36 mouse cellular contexts compared by ENCODE assay signal in genomic region chr1:19103316-19103715, GRCm38 (mm10). TPM values are rescaled to one million over a fixed set of nuclear protein-coding genes. Genes with fewer than 3 reads are reported as not detected.
DNase-seq lines count a peak whose midpoint lies in the region; ATAC-seq and TF ChIP-seq lines count a peak whose summit lies in the region.
"Had no signal": no experiment of that assay in that cellular context is flagged by ENCODE, and none has a peak within 500 bp of the region (broad histone marks: within the 10 kb centered on the region; RNA-seq: fewer than 3 reads in every experiment).

No protein-coding gene starts in this region.

- H3K4me3 ChIP-seq in midbrain, embryonic 10.5 days: peak overlapping the region; percentile 46
- peak overlapping the region; percentile 39 for H3K4me3 ChIP-seq in midbrain, embryonic 15.5 days
- H3K4me3 ChIP-seq in lung, adult 2 months (replicated peaks; ENCODE audit: extremely low read depth, low read depth, low read length): no peak overlapping the region
- H3K4me3 ChIP-seq: embryonic facial prominence, embryonic 12.5 days; heart, embryonic 10.5 days; heart, embryonic 15.5 days; hindbrain, embryonic 12.5 days; intestine, embryonic 15.5 days; limb, embryonic 15.5 days; liver, embryonic 13.5 days; neural tube, embryonic 12.5 days had no signal

- peak overlapping the region; percentile 65; the same call in 1 of the 2 replicates for H3K27ac ChIP-seq in midbrain, embryonic 10.5 days (replicated peaks)
- peak overlapping the region; percentile 85 for H3K27ac ChIP-seq in midbrain, embryonic 15.5 days
- H3K27ac ChIP-seq: embryonic facial prominence, embryonic 12.5 days; heart, embryonic 10.5 days; heart, embryonic 15.5 days; hindbrain, embryonic 12.5 days; hindbrain, postnatal 0 days; intestine, embryonic 15.5 days; kidney, postnatal 0 days; limb, embryonic 15.5 days; liver, embryonic 13.5 days; macrophage; neural tube, embryonic 12.5 days had no signal

- H3K36me3 ChIP-seq in midbrain, embryonic 10.5 days: no peaks in the 10 kb centered on the region
- H3K36me3 ChIP-seq in midbrain, embryonic 15.5 days (replicated peaks): no peaks in the 10 kb centered on the region
- H3K36me3 ChIP-seq: embryonic facial prominence, embryonic 12.5 days; heart, embryonic 10.5 days; heart, embryonic 15.5 days; hindbrain, embryonic 12.5 days; intestine, embryonic 15.5 days; limb, embryonic 15.5 days; liver, embryonic 13.5 days; neural tube, embryonic 12.5 days had no signal

- no peaks in the 10 kb centered on the region for H3K9me3 ChIP-seq in midbrain, embryonic 10.5 days (replicated peaks)
- no peaks in the 10 kb centered on the region for H3K9me3 ChIP-seq in midbrain, embryonic 15.5 days
- H3K9me3 ChIP-seq: embryonic facial prominence, embryonic 12.5 days; heart, embryonic 10.5 days; heart, embryonic 15.5 days; hindbrain, embryonic 12.5 days; intestine, embryonic 15.5 days; limb, embryonic 15.5 days; liver, embryonic 13.5 days; neural tube, embryonic 12.5 days had no signal

- under 1% methylated on average over 21 of the region's 21 CpGs for WGBS in midbrain, embryonic 10.5 days
- WGBS in midbrain, embryonic 15.5 days: under 1% methylated on average over 21 of the region's 21 CpGs
- WGBS in lung, adult 2 months: 1% methylated on average over 21 of the region's 21 CpGs

- H3K9ac ChIP-seq in midbrain, embryonic 15.5 days: peak overlapping the region; percentile 34
- H3K9ac ChIP-seq: embryonic facial prominence, embryonic 12.5 days; heart, embryonic 15.5 days; hindbrain, embryonic 12.5 days; intestine, embryonic 15.5 days; limb, embryonic 15.5 days; liver, embryonic 13.5 days; neural tube, embryonic 12.5 days had no signal

- H3K4me2 ChIP-seq in midbrain, embryonic 15.5 days: peak overlapping the region; percentile 38
- H3K4me2 ChIP-seq: embryonic facial prominence, embryonic 12.5 days; heart, embryonic 15.5 days; hindbrain, embryonic 12.5 days; intestine, embryonic 15.5 days; limb, embryonic 15.5 days; liver, embryonic 13.5 days; neural tube, embryonic 12.5 days had no signal

- no peak for TF ChIP-seq POLR2A in lung, adult 2 months (IDR thresholded peaks at IDR 0.05; ENCODE audit: borderline replicate concordance, extremely low read depth, low read depth, low read length)

- DNase-seq in retina, postnatal 1 day: peak; percentile 72
- no peak for DNase-seq in retina, embryonic 14.5 days (ENCODE audit: low spot score)
- peak; percentile 40 for DNase-seq in midbrain, embryonic 10.5 days (ENCODE audit: low spot score)
- DNase-seq in heart, adult 8-10 months (ENCODE audit: low spot score): no peak
- no peak for DNase-seq in lung, adult 2 months
- DNase-seq in layer of hippocampus, adult 18-20 months (ENCODE audit: low spot score in 2 of 2): no peak
- DNase-seq: adrenal gland, postnatal 25 days; cerebellum, adult 18-20 months; cerebellum, postnatal 14 days; gastrocnemius, postnatal 14 days; kidney, adult 2 months; kidney, postnatal 4 days; layer of hippocampus, postnatal 36 days; liver, embryonic 13.5 days; lung, adult 18-20 months; lung, postnatal 10 days; thymus, postnatal 4 days had no signal

- ATAC-seq in midbrain, embryonic 15.5 days (replicated peaks): no peak
- ATAC-seq: CD4-positive, CD25-positive, alpha-beta regulatory T cell, adult 4 months; hindbrain, postnatal 0 days; intestine, embryonic 15.5 days had no signal

- H3K4me1 ChIP-seq in midbrain, embryonic 10.5 days: peaks cover 39% of the 10 kb centered on the region
- H3K4me1 ChIP-seq in midbrain, embryonic 15.5 days: no peaks in the 10 kb centered on the region
- H3K4me1 ChIP-seq in lung, adult 2 months (ENCODE audit: control insufficient read depth, insufficient read depth, low read length): no peaks in the 10 kb centered on the region
- H3K4me1 ChIP-seq: embryonic facial prominence, embryonic 12.5 days; heart, embryonic 10.5 days; heart, embryonic 15.5 days; hindbrain, embryonic 12.5 days; intestine, embryonic 15.5 days; limb, embryonic 15.5 days; liver, embryonic 13.5 days; neural tube, embryonic 12.5 days had no signal

- no peak for TF ChIP-seq CTCF in lung, adult 2 months (IDR thresholded peaks at IDR 0.05; ENCODE audit: insufficient read depth, low read length)

- H3K27me3 ChIP-seq in midbrain, embryonic 10.5 days (ENCODE audit: low read depth, poor library complexity, severe bottlenecking): peaks cover 100% of the 10 kb centered on the region
- H3K27me3 ChIP-seq in midbrain, embryonic 15.5 days (replicated peaks): peaks cover 69% of the 10 kb centered on the region

RNA-seq across cellular contexts. Expression of gene Tfap2d, which starts 0.5 kb away (rescaled TPM):
- 4.7 and 10.9 TPM in 2 replicates for polyA plus RNA-seq in midbrain, embryonic 10.5 days (2016; fragmentation: Nextera tagmentation; extraction: Ambion mirVana)
- polyA plus RNA-seq in midbrain, embryonic 15.5 days (2015; fragmentation: Nextera tagmentation; extraction: Ambion mirVana): 60.1 and 80.2 TPM in 2 replicates
- not detected for total RNA-seq in heart, adult 8-10 months (2022)
- not detected in 2 replicates for polyA plus RNA-seq in lung, adult 2 months (2012; rRNA removed)
- total RNA-seq in layer of hippocampus, adult 18-20 months (2021): not detected
- total RNA-seq: adrenal gland, adult 18-20 months; adrenal gland, postnatal 25 days; gastrocnemius, postnatal 14 days; granulocyte monocyte progenitor cell, adult 5-6 weeks; heart, postnatal 25 days; layer of hippocampus, postnatal 36 days; megakaryocyte-erythroid progenitor cell, adult 5-6 weeks had no signal
- polyA plus RNA-seq: CD4-positive, CD25-positive, alpha-beta regulatory T cell, adult 4 months; heart, embryonic 10.5 days; heart, embryonic 15.5 days; intestine, embryonic 15.5 days; kidney, adult 2 months; kidney, postnatal 0 days; limb, embryonic 15.5 days; macrophage; neural tube, embryonic 12.5 days; stomach, embryonic 14.5 days; testis, adult 2 months; thymus, postnatal 0 days had no signal

Comparison
In these comparisons a context has a peak if more than half of its experiments do, and no peak if none do; other contexts are left out.
1. DNase-seq: peak in retina, postnatal 1 day (single experiment) and midbrain, embryonic 10.5 days (single experiment); none in retina, embryonic 14.5 days (single experiment), heart, adult 8-10 months (single experiment), lung, adult 2 months (single experiment) and layer of hippocampus, adult 18-20 months (0 of 2).